In genomic region chr9:64272611-64273010, GRCm38 (mm10) we compare ENCODE assay signal across 9 mouse cellular contexts. TPM values are rescaled to one million over a fixed set of nuclear protein-coding genes. Genes with fewer than 3 reads are reported as not detected.
DNase-seq lines count a peak whose midpoint lies in the region; ATAC-seq and TF ChIP-seq lines count a peak whose summit lies in the region.
"Had no signal": no experiment of that assay in that cellular context is flagged by ENCODE, and none has a peak within 500 bp of the region (broad histone marks: within the 10 kb centered on the region; RNA-seq: fewer than 3 reads in every experiment).

No protein-coding gene starts in this region.

- DNase-seq in frontal cortex, adult 2 months (ENCODE audit: extremely low spot score in 1 of 2, low spot score in 1 of 2): peak; percentile 32 to 78
- peak; percentile 20 for DNase-seq in 3134 (ENCODE audit: extremely low read depth, insufficient read length, low spot score)
- peak; percentile 59 for DNase-seq in Muller cell, postnatal 12 days (ENCODE audit: inconsistent ontology term)
- peak; percentile 13 for DNase-seq in embryonic facial prominence, embryonic 14.5 days (ENCODE audit: low spot score)
- peak; percentile 48 to 65 for DNase-seq in layer of hippocampus, adult 2 months (ENCODE audit: low spot score in 2 of 2)
- peak; percentile 78 for DNase-seq in lung, postnatal 36 days
- DNase-seq in testis, postnatal 10 days (ENCODE audit: low spot score): peak; percentile 63

- ATAC-seq in frontal cortex, adult (ENCODE audit: low TSS enrichment): no peak
- ATAC-seq in embryonic facial prominence, embryonic 14.5 days (ENCODE audit: low read depth): no peak

- 35% methylated on average over 7 of the region's 7 CpGs for whole genome bisulfite sequencing in embryonic facial prominence, embryonic 14.5 days

- no peaks in the 10 kb centered on the region for H3K9me3 ChIP-seq in embryonic facial prominence, embryonic 14.5 days (ENCODE audit: control insufficient read depth, low read length)
- H3K9me3 ChIP-seq: embryonic facial prominence, embryonic 13.5 days had no signal

- H3K27ac ChIP-seq in embryonic facial prominence, embryonic 14.5 days (replicated peaks; ENCODE audit: low read depth, low read length): no peak overlapping the region
- H3K27ac ChIP-seq in layer of hippocampus, adult 2 months: no peak overlapping the region
- H3K27ac ChIP-seq: embryonic facial prominence, embryonic 13.5 days had no signal

- no peak overlapping the region for H3K4me3 ChIP-seq in embryonic facial prominence, embryonic 14.5 days (ENCODE audit: low read depth, low read length)
- no peak overlapping the region for H3K4me3 ChIP-seq in layer of hippocampus, adult 2 months
- H3K4me3 ChIP-seq: embryonic facial prominence, embryonic 13.5 days had no signal

- no peak overlapping the region for H3K4me2 ChIP-seq in embryonic facial prominence, embryonic 14.5 days (ENCODE audit: low read depth, low read length)
- H3K4me2 ChIP-seq: embryonic facial prominence, embryonic 13.5 days had no signal

- no peaks in the 10 kb centered on the region for H3K36me3 ChIP-seq in embryonic facial prominence, embryonic 14.5 days (ENCODE audit: control insufficient read depth, insufficient read depth, low read length)
- H3K36me3 ChIP-seq: embryonic facial prominence, embryonic 13.5 days had no signal

- no peaks in the 10 kb centered on the region for H3K27me3 ChIP-seq in embryonic facial prominence, embryonic 14.5 days (replicated peaks; ENCODE audit: control insufficient read depth, insufficient read depth, low read length)
- H3K27me3 ChIP-seq: embryonic facial prominence, embryonic 13.5 days had no signal

- TF ChIP-seq CTCF in layer of hippocampus, adult 2 months (conservative IDR thresholded peaks at IDR 0.05): peak; percentile 68

- no peak overlapping the region for H3K9ac ChIP-seq in embryonic facial prominence, embryonic 14.5 days (ENCODE audit: low read depth, low read length)
- H3K9ac ChIP-seq: embryonic facial prominence, embryonic 13.5 days had no signal

- no peaks in the 10 kb centered on the region for H3K4me1 ChIP-seq in embryonic facial prominence, embryonic 14.5 days (ENCODE audit: control insufficient read depth, insufficient read depth, low read length)
- H3K4me1 ChIP-seq: embryonic facial prominence, embryonic 13.5 days had no signal

RNA-seq across cellular contexts. Expression of gene Tipin, which starts 8.8 kb away (rescaled TPM):
- 40.5 and 42.0 TPM in 2 replicates for polyA plus RNA-seq in frontal cortex, adult 2 months (2012; rRNA removed)
- 168 and 218 TPM in 2 replicates for polyA plus RNA-seq in embryonic facial prominence, embryonic 14.5 days (2014; fragmentation: Nextera tagmentation; extraction: Ambion mirVana)
- total RNA-seq in layer of hippocampus, adult 2 months (2021): 10 to 100 TPM; 15.4 to 21.7 TPM

RNA-seq across cellular contexts. Expression of gene Map2k1, which starts 19.2 kb away (rescaled TPM):
- 261 and 265 TPM in 2 replicates for polyA plus RNA-seq in frontal cortex, adult 2 months (2012; rRNA removed)
- 105 and 109 TPM in 2 replicates for polyA plus RNA-seq in embryonic facial prominence, embryonic 14.5 days (2014; fragmentation: Nextera tagmentation; extraction: Ambion mirVana)
- total RNA-seq in layer of hippocampus, adult 2 months (2021): 100 to 1,000 TPM; 329 to 346 TPM

RNA-seq across cellular contexts. Expression of gene Uchl4, which starts 37.6 kb away (rescaled TPM):
- 0.22 and 0.29 TPM in 2 replicates for polyA plus RNA-seq in frontal cortex, adult 2 months (2012; rRNA removed)
- polyA plus RNA-seq in embryonic facial prominence, embryonic 14.5 days (2014; fragmentation: Nextera tagmentation; extraction: Ambion mirVana): 2.2 and 2.3 TPM in 2 replicates
- 1 to 10 TPM; 2.8 to 2.9 TPM for total RNA-seq in layer of hippocampus, adult 2 months (2021)

Comparison
In these comparisons a context has a peak if more than half of its experiments do, and no peak if none do; other contexts are left out.
1. DNase-seq: peak in every context shown above with its lines; median percentile 78 in lung, postnatal 36 days; 63 in testis, postnatal 10 days; 59 in Muller cell, postnatal 12 days; 56 in layer of hippocampus, adult 2 months; 55 in frontal cortex, adult 2 months; 20 in 3134; 13 in embryonic facial prominence, embryonic 14.5 days.